Mouse (Mus musculus): Measurements from ENCODE around the gene Olfr177. TPM values are rescaled to one million over a fixed set of nuclear protein-coding genes. Genes with fewer than 3 reads are reported as not detected.

The Olfr177 gene
- total RNA-seq (2015) (not detected in 2 replicates), total RNA-seq (2017) (not detected in 2 replicates)

DNA sequence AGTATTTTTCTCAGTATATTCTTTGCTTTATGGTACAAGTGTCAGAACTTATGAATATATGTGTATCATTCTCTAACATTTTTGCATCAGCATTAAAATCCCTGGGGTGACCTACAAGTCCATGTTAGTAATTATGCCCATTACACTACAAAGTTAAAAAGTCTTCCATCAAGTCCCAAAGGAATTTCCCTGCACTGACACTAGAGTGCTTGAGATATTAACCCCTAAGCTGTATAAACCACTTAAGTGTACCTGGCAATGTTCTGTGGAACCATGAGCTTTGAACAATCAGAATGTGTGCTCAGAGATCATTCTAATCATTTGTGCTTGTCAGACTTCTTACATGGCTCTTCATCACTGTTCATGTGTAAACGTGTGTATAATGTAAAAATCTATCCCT lies at the start of gene Olfr177:
TSS of gene Olfr177 (minus strand) at position 101 of the 400 bp plus-strand sequence.
- ATAC-seq (replicated peaks; ENCODE audit: poor library complexity): no peak

DNA sequence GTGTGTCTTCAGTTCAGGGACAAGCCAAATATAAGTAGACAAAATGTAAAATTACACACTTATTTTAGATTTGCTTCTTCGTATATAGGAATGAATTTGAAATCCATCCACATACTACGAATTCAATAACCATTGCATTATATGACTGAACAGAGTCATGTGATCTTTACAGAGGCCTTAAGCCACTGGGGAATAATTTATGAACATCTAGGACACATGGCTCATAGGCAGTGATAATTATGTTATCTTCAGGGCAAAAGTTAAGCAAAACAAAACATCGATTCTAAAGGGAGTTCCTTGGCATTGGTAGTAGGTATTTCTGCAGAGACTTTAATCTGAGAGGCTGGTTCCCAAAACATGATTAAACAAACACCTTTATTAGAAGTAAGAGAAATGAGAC lies 17.4 kb upstream of the Olfr177 start, which contains the start of gene Olfr178:
TSS of gene Olfr178 (minus strand) at position 101 of the 400 bp plus-strand sequence.
- ATAC-seq (replicated peaks; ENCODE audit: poor library complexity): no peak

GRCm38 (mm10) chr16:58884416-58884815 lies 9.8 kb upstream of the Olfr177 start:
- ATAC-seq (replicated peaks; ENCODE audit: poor library complexity): no peak

- ATAC-seq (replicated peaks; ENCODE audit: poor library complexity): no peak
Observed at GRCm38 (mm10) chr16:58861479-58861878, 13.1 kb downstream of the Olfr177 start.

- no peak for ATAC-seq (replicated peaks; ENCODE audit: poor library complexity)
Observed at GRCm38 (mm10) chr16:58860032-58860737, 14.4 kb downstream of the Olfr177 start.

DNA sequence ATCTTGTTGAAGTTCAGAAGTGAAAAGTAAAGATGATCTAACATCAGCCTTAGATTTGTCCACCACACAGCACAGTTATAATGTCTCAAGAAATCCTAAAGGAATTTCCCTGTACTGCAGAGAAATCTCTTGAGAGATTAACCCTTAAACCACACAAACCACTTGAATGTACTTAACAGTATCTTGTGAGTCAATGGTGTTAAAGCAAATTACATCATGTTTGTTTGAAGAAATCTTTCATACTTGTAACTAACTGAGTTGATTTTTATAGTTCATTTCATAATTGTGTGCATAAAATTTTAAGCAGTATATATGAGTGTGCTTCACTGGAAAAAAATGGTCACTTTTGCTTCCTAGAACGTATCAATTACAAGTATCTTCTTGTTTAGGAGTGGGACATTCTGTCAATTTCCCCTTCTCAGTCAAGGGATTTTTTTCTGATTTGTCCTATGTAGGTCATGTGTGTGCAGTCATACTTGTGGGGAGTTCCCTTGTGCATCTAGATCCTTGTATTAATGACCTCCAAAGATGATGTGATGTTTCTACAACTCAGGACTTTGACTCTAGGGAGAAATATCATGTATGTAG lies 47.7 kb downstream of the Olfr177 start, which contains the start of gene Olfr175-ps1:
TSS of gene Olfr175-ps1 (minus strand) at position 51 of the 588 bp plus-strand sequence.
- ATAC-seq (replicated peaks; ENCODE audit: poor library complexity): no peak

Other genes with a start within 250 kb of the Olfr177 start
- 0.22 TPM in 1 of 2 replicates, not detected in the other for gene E330017A01Rik, start 236.0 kb downstream of the Olfr177 start, total RNA-seq (2015)
- gene E330017A01Rik, start 236.0 kb downstream of the Olfr177 start, total RNA-seq (2017): not detected in 2 replicates
- 68.8 and 73.1 TPM in 2 replicates for gene Cpox, start 204.5 kb downstream of the Olfr177 start, total RNA-seq (2015)
- gene Cpox, start 204.5 kb downstream of the Olfr177 start, total RNA-seq (2017): 28.9 and 34.3 TPM in 2 replicates
- 0.86 and 1.1 TPM in 2 replicates for gene Gpr15, start 155.7 kb downstream of the Olfr177 start, total RNA-seq (2015)
- gene Gpr15, start 155.7 kb downstream of the Olfr177 start, total RNA-seq (2017): 0.78 and 2.0 TPM in 2 replicates
- 41.5 and 62.0 TPM in 2 replicates for gene Cldnd1, start 146.9 kb downstream of the Olfr177 start, total RNA-seq (2015)
- 14.3 and 17.6 TPM in 2 replicates for gene Cldnd1, start 146.9 kb downstream of the Olfr177 start, total RNA-seq (2017)
- gene Olfr172, start 111.6 kb downstream of the Olfr177 start, total RNA-seq (2015): not detected in 2 replicates
- not detected in 2 replicates for gene Olfr172, start 111.6 kb downstream of the Olfr177 start, total RNA-seq (2017)
- gene Olfr173, start 74.5 kb downstream of the Olfr177 start, total RNA-seq (2015): not detected in 2 replicates
- not detected in 2 replicates for gene Olfr173, start 74.5 kb downstream of the Olfr177 start, total RNA-seq (2017)
- gene Olfr175-ps1, start 48.0 kb downstream of the Olfr177 start, total RNA-seq (2015): not detected in 2 replicates
- gene Olfr175-ps1, start 48.0 kb downstream of the Olfr177 start, total RNA-seq (2017): not detected in 2 replicates
- gene Olfr178, start 17.3 kb upstream of the Olfr177 start, total RNA-seq (2015): not detected in 2 replicates
- gene Olfr178, start 17.3 kb upstream of the Olfr177 start, total RNA-seq (2017): not detected in 2 replicates
- not detected in 2 replicates for gene Olfr181, start 54.0 kb upstream of the Olfr177 start, total RNA-seq (2015)
- gene Olfr181, start 54.0 kb upstream of the Olfr177 start, total RNA-seq (2017): not detected in 2 replicates
- not detected in 2 replicates for gene Olfr180, start 54.6 kb upstream of the Olfr177 start, total RNA-seq (2015)
- gene Olfr180, start 54.6 kb upstream of the Olfr177 start, total RNA-seq (2017): not detected in 2 replicates
- not detected in 2 replicates for gene Olfr183, start 120.6 kb upstream of the Olfr177 start, total RNA-seq (2015)
- gene Olfr183, start 120.6 kb upstream of the Olfr177 start, total RNA-seq (2017): not detected in 2 replicates
- gene Olfr186, start 155.5 kb upstream of the Olfr177 start, total RNA-seq (2015): not detected in 2 replicates
- not detected in 2 replicates for gene Olfr186, start 155.5 kb upstream of the Olfr177 start, total RNA-seq (2017)
- gene Olfr187, start 165.0 kb upstream of the Olfr177 start, total RNA-seq (2015): not detected in 2 replicates
- not detected in 2 replicates for gene Olfr187, start 165.0 kb upstream of the Olfr177 start, total RNA-seq (2017)
- not detected in 2 replicates for gene Olfr190, start 203.2 kb upstream of the Olfr177 start, total RNA-seq (2015)
- not detected in 2 replicates for gene Olfr190, start 203.2 kb upstream of the Olfr177 start, total RNA-seq (2017)
- not detected in 2 replicates for gene Olfr191, start 215.1 kb upstream of the Olfr177 start, total RNA-seq (2015)
- not detected in 2 replicates for gene Olfr191, start 215.1 kb upstream of the Olfr177 start, total RNA-seq (2017)
- not detected in 2 replicates for gene Olfr193, start 237.1 kb upstream of the Olfr177 start, total RNA-seq (2015)
- gene Olfr193, start 237.1 kb upstream of the Olfr177 start, total RNA-seq (2017): not detected in 2 replicates
- gene Olfr194, start 246.3 kb upstream of the Olfr177 start, total RNA-seq (2015): not detected in 2 replicates
- gene Olfr194, start 246.3 kb upstream of the Olfr177 start, total RNA-seq (2017): not detected in 2 replicates